Mouse (Mus musculus): ENCODE data around the gene Hdhd3. TPM values are rescaled to one million over a fixed set of nuclear protein-coding genes. Genes with fewer than 3 reads are reported as not detected.

Hdhd3 gene
- polyA plus RNA-seq (2015; fragmentation: Illumina TruSeq; extraction: RNeasy Lipid Tissue Mini Kit (QIAGEN cat#74804); ENCODE audit: insufficient read depth, low replicate concordance), result 0.26 TPM

DNA sequence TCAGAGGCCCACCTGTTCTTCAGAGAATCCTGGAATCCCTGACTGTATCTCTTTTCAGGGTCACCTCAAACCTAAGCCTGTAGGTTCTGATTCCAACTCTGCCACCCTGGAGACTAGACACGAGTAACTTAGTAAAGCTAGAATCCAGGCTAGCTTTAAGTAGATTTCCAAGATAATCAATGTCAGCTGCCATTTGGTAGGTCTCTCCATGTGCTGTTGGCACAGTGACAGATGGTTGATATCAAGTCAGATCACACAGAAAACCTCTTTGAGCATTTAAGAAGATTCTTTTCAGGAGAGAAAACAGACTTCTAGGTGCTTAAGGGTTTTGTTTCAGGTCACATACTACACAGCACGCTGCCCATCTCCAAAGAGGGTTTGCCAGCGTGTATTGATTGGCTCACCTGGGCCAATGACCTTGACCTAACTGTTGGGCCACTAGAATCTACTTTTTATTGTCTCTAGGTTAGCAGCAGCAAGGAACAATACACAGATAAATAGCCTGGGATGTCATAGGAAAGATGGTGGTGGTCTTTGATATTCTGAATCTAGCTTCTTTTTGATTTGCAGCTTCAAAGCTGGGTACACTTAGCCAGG, at the start of gene Hdhd3:
Gene Hdhd3 (minus strand): TSS at position 94 of the 597 bp plus-strand sequence.

DNA sequence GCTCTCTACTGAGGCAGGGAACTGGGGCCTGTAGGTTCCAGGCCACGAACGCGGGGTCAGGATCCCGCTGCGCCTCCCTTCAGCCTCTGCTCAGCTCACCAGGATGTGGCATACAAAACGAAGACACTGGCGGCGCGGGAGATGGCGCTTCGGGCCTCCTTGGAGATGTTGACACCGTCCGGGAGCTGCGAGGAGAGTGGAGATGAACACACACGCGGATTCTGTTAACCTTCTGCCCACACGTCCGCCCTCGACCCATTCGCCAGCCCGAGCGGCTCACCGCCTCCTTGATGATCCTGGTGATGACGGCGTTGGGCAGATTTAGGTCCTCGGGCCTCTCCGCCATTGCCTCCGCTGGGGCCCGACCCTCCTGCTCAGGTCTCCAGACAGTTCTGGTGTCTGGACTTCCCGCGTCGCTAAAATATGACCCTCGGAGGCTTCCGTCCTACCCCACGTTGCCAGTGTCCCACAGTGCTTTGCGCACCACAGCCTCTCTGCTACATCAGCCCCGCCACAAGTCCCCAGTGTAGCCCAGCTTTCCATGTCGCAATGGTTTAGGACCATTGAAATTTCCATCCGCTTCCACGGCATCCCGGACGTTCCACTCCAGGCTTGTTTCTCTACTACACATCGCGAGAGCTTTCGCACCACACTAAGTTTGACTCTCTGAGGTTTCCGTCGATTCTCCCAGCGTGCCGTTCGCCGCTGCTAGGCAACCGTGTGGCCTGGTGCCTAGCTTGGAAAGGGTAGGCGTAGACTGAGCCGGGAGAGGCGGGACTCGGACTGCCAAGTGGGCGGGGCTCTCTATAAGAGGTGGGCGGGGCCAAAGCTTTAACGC, 21.6 kb upstream of the Hdhd3 start, which contains the start of the genes Pole3 and 4933430I17Rik:
Gene Pole3 (minus strand): TSS at position 418 of the 838 bp plus-strand sequence.
Gene 4933430I17Rik (plus strand): TSS at position 719 of the 838 bp plus-strand sequence.

DNA sequence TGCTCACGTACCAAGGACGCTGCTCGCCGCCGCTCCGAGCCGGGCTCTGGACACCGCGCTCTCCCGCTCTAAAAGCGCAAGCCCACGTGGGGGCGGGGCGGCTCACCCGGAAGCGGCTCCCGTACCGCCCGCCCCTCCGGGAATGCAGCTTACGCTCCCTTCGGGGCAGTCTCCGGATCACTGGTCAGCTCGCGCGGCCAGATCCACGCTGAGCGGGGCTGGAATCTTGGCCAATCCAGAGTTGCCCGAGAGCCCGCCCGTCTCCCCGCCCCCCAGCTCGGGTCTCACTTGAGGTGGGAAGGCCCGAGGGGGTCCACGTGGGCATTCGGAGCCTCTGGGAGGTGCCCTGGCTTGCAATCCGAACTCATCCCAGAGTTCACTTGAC, 16.6 kb upstream of the Hdhd3 start, which contains the start of gene Alad:
Gene Alad (minus strand): TSS at position 70 of the 385 bp plus-strand sequence.

GRCm38 (mm10) chr4:62479937-62480708, 23.1 kb downstream of the Hdhd3 start, which contains the start of gene Bspry:
TSS of gene Bspry (plus strand) at chr4:62480053.

GRCm38 (mm10) chr4:62470598-62471051, 32.6 kb downstream of the Hdhd3 start, which contains the start of gene Wdr31:
TSS of gene Wdr31 (minus strand) at chr4:62470896.

Other genes with a start within 250 kb of the Hdhd3 start
- gene Slc31a2, start 240.9 kb downstream of the Hdhd3 start, polyA plus RNA-seq (2015; fragmentation: Illumina TruSeq; extraction: RNeasy Lipid Tissue Mini Kit (QIAGEN cat#74804); ENCODE audit: insufficient read depth, low replicate concordance), result 13.1 TPM
- 51.8 TPM for gene Fkbp15, start 142.9 kb downstream of the Hdhd3 start, polyA plus RNA-seq (2015; fragmentation: Illumina TruSeq; extraction: RNeasy Lipid Tissue Mini Kit (QIAGEN cat#74804); ENCODE audit: insufficient read depth, low replicate concordance)
- 23.6 TPM for gene Slc31a1, start 142.7 kb downstream of the Hdhd3 start, polyA plus RNA-seq (2015; fragmentation: Illumina TruSeq; extraction: RNeasy Lipid Tissue Mini Kit (QIAGEN cat#74804); ENCODE audit: insufficient read depth, low replicate concordance)
- gene Cdc26, start 94.8 kb downstream of the Hdhd3 start, polyA plus RNA-seq (2015; fragmentation: Illumina TruSeq; extraction: RNeasy Lipid Tissue Mini Kit (QIAGEN cat#74804); ENCODE audit: insufficient read depth, low replicate concordance), result 81.9 TPM
- 19.2 TPM for gene Prpf4, start 94.7 kb downstream of the Hdhd3 start, polyA plus RNA-seq (2015; fragmentation: Illumina TruSeq; extraction: RNeasy Lipid Tissue Mini Kit (QIAGEN cat#74804); ENCODE audit: insufficient read depth, low replicate concordance)
- gene Rnf183, start 68.2 kb downstream of the Hdhd3 start, polyA plus RNA-seq (2015; fragmentation: Illumina TruSeq; extraction: RNeasy Lipid Tissue Mini Kit (QIAGEN cat#74804); ENCODE audit: insufficient read depth, low replicate concordance), result not detected
- 0.55 TPM for gene Wdr31, start 32.6 kb downstream of the Hdhd3 start, polyA plus RNA-seq (2015; fragmentation: Illumina TruSeq; extraction: RNeasy Lipid Tissue Mini Kit (QIAGEN cat#74804); ENCODE audit: insufficient read depth, low replicate concordance)
- 0.80 TPM for gene Bspry, start 23.4 kb downstream of the Hdhd3 start, polyA plus RNA-seq (2015; fragmentation: Illumina TruSeq; extraction: RNeasy Lipid Tissue Mini Kit (QIAGEN cat#74804); ENCODE audit: insufficient read depth, low replicate concordance)
- 10.1 TPM for gene Alad, start 16.5 kb upstream of the Hdhd3 start, polyA plus RNA-seq (2015; fragmentation: Illumina TruSeq; extraction: RNeasy Lipid Tissue Mini Kit (QIAGEN cat#74804); ENCODE audit: insufficient read depth, low replicate concordance)
- 38.6 TPM for gene Pole3, start 21.6 kb upstream of the Hdhd3 start, polyA plus RNA-seq (2015; fragmentation: Illumina TruSeq; extraction: RNeasy Lipid Tissue Mini Kit (QIAGEN cat#74804); ENCODE audit: insufficient read depth, low replicate concordance)
- gene 4933430I17Rik, start 21.9 kb upstream of the Hdhd3 start, polyA plus RNA-seq (2015; fragmentation: Illumina TruSeq; extraction: RNeasy Lipid Tissue Mini Kit (QIAGEN cat#74804); ENCODE audit: insufficient read depth, low replicate concordance), result 0.59 TPM
- gene Rgs3, start 56.4 kb upstream of the Hdhd3 start, polyA plus RNA-seq (2015; fragmentation: Illumina TruSeq; extraction: RNeasy Lipid Tissue Mini Kit (QIAGEN cat#74804); ENCODE audit: insufficient read depth, low replicate concordance), result 42.9 TPM

Measured in spleen, adult 10 weeks (tissue).